Mouse (Mus musculus) granulocyte monocyte progenitor cell, adult 5-6 weeks (primary cell): ENCODE results near the gene Prps1l3. TPM values are rescaled to one million over a fixed set of nuclear protein-coding genes. Genes with fewer than 3 reads are reported as not detected.
"Not testable (repeated sequence)": the region's sequence is repeated elsewhere in the genome, so short reads cannot be mapped to it uniquely, and the experiment has no call there.

Experiments
- ATAC-seq: replicated peaks from 2 replicates; pipeline ENCODE4 v1.8.0; 2016; ENCODE audit warnings: mild to moderate bottlenecking, moderate TSS enrichment, inconsistent platforms; ENCODE audit not compliant: poor library complexity, severe bottlenecking
- total RNA-seq, 2 experiments: library from RNA; stranded (forward) in 1 of 2; stranded (reverse) in 1 of 2; fragments of 200-712, 200-1000 nt in 1 of 2; fragments of >200 nt in 1 of 2; fragmentation: Nextera tagmentation in 1 of 2; gene quantifications; 2 replicates each; pipeline ENCODE4 v1.2.3; 2014 to 2017

Prps1l3 gene
- total RNA-seq (2014; fragmentation: Nextera tagmentation) (26.6 and 36.6 TPM in 2 replicates), total RNA-seq (2017) (70.2 and 101 TPM in 2 replicates)

GRCm38 (mm10) chr12:57230192-57230706 is at the start of gene Prps1l3, which contains the start of gene Mipol1:
Prps1l3 (plus strand) TSS chr12:57230412.
Mipol1 (plus strand) TSS chr12:57230427.
- peak; percentile 87 for ATAC-seq

- no peak for ATAC-seq
These were observed 45.6 kb upstream of the Prps1l3 start for GRCm38 (mm10) chr12:57184401-57185147.

- ATAC-seq, result 0 out of 2 replicates have a peak, but pooled peaks have one; percentile 42
These were observed 44.7 kb upstream of the Prps1l3 start for GRCm38 (mm10) chr12:57185475-57185874.

- no peak for ATAC-seq
These were observed 44.1 kb upstream of the Prps1l3 start for GRCm38 (mm10) chr12:57186126-57186525.

- no peak for ATAC-seq
These were observed 43.2 kb upstream of the Prps1l3 start for GRCm38 (mm10) chr12:57187032-57187431.

- peak; percentile 52 for ATAC-seq
These were observed 35.6 kb upstream of the Prps1l3 start for GRCm38 (mm10) chr12:57194609-57195008.

- no peak for ATAC-seq
These were observed 34.0 kb upstream of the Prps1l3 start for GRCm38 (mm10) chr12:57196286-57196607.

GRCm38 (mm10) chr12:57196608-57197362 is 33.4 kb upstream of the Prps1l3 start:
- peak; percentile 50 for ATAC-seq

GRCm38 (mm10) chr12:57197363-57198026 is 32.7 kb upstream of the Prps1l3 start, which contains the start of gene Slc25a21:
Slc25a21 (minus strand) TSS chr12:57197472.
- ATAC-seq, result no peak

GRCm38 (mm10) chr12:57198269-57198668 is 31.9 kb upstream of the Prps1l3 start:
- no peak for ATAC-seq

GRCm38 (mm10) chr12:57199427-57199826 is 30.8 kb upstream of the Prps1l3 start:
- ATAC-seq, result no peak

GRCm38 (mm10) chr12:57201901-57202300 is 28.3 kb upstream of the Prps1l3 start:
- no peak for ATAC-seq

- no peak for ATAC-seq
These were observed 25.8 kb upstream of the Prps1l3 start for GRCm38 (mm10) chr12:57204276-57204851.

GRCm38 (mm10) chr12:57211353-57212311 is 18.6 kb upstream of the Prps1l3 start:
- peak; percentile 90 for ATAC-seq

- not testable (repeated sequence) for ATAC-seq
These were observed 17.7 kb upstream of the Prps1l3 start for GRCm38 (mm10) chr12:57212463-57212862.

- ATAC-seq, result no peak
These were observed 3.8 kb upstream of the Prps1l3 start for GRCm38 (mm10) chr12:57226411-57226810.

- ATAC-seq, result no peak
These were observed 2.4 kb upstream of the Prps1l3 start for GRCm38 (mm10) chr12:57227776-57228175.

- no peak for ATAC-seq
These were observed 509 bp upstream of the Prps1l3 start for GRCm38 (mm10) chr12:57229703-57230102.
